Mouse (Mus musculus) olfactory bulb, adult 2 months (tissue): Measurements from ENCODE around the gene Agxt2.

ENCODE experiments used
- CTCF ChIP-seq: fragments of 200-500 bp; IDR thresholded peaks from 2 replicates; pipeline ENCODE4 v1.5.1; 2012; ENCODE audit warnings: low read depth, mild to moderate bottlenecking, low read length, moderate library complexity; ENCODE audit not compliant: insufficient read depth
- POLR2A ChIP-seq: fragments of 200-500 bp; IDR thresholded peaks from 2 replicates; pipeline ENCODE4 v1.6.1; 2012; ENCODE audit warnings: mild to moderate bottlenecking, low read depth, low read length, moderate library complexity; ENCODE audit not compliant: insufficient read depth

DNA sequence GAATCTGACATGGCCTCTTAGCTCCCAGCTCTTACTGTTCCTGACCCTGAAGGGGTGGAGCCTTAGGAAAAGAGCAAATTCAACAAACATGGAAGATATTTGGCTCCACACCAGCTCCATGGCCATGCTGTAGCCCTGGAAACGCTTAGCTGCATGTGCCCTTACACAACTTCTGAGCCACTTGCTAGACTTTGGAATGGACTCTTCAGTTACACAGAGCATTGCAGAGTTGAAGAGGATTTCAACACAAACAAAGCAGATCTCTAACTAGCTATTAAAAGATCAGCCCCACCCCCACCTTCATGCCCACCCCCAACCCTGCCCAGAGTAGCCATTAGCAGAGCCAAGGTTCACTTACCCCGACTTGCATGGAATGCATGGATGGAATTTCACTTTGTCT, 41.5 kb downstream of the Agxt2 start:
- TF ChIP-seq CTCF (no peak), POLR2A (no peak)
